Mouse (Mus musculus) kidney, adult 2 months (tissue): ENCODE measurements around the gene Shank3.

Experiments used
- CTCF ChIP-seq: fragments of 200-500 bp; conservative IDR thresholded peaks from 2 replicates; pipeline ENCODE4 v1.5.1; 2011; ENCODE audit warnings: low read depth, mild to moderate bottlenecking, control low read depth, low read length, moderate library complexity, mixed read lengths; ENCODE audit not compliant: insufficient read depth, insufficient read length
- POLR2A ChIP-seq: fragments of 200-500 bp; IDR thresholded peaks from one replicate; pipeline ENCODE4 v1.6.1; 2011; ENCODE audit warnings: low read depth, low read length, control low read depth

DNA sequence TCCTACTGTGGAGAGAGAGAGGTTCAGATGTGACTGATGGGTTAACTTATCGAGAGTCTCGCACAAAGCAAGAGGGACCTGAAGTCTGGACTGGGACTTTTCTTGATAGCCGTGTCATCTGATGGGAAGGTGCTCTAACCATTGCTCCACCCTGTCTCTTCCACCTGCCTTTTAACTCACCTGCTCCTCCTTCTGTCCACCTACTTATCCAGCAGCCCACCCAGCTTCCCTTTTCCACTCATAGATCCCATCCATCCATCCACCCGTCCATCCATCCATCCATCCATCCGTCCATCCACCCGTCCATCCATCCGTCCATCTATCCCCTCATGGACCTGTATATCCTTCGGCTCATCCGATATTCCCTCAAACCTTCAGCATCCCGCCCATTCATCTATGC, 29.5 kb downstream of the Shank3 start:
- no peak for TF ChIP-seq CTCF
- TF ChIP-seq POLR2A = no peak
